Mouse (Mus musculus): ENCODE data around the gene Cwc25.

Gene Cwc25

GRCm38 (mm10) chr11:97697891-97698529 lies 68.3 kb downstream of the Cwc25 start:
- peak; percentile 66 for DNase-seq

DNA sequence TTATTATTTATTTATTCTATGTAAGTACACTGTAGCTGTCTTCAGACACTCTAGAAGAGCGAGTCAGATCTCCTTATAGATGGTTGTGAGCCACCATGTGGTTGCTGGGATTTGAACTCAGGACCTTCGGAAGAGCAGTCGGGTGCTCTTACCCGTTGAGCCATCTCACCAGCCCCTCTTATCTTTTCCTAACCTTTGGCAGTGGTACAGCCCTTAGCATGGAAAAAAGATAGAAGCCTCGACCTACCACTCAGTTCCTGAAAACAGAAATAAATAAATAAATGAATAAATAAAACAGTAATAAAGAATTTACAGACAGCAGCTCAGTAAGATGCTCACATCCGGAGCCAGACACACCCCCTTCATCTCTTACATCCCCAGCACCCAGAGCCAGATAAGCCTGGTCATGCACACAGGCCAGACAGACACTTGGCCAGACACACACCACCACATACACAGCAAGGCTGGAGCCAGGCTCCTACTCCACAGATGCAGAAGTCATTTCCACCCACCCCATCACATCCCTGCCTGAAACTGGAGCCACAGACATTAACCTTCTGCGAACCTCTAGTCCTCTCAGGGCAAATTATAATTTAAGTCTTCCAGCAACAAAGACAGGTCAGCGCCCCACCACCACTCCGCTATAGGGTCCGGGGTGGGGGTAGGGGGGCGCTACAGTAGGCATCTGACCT lies 69.0 kb downstream of the Cwc25 start:
- DNase-seq, result no peak

- DNase-seq, result no peak
These were observed 69.7 kb downstream of the Cwc25 start for GRCm38 (mm10) chr11:97696669-97697068.

DNA sequence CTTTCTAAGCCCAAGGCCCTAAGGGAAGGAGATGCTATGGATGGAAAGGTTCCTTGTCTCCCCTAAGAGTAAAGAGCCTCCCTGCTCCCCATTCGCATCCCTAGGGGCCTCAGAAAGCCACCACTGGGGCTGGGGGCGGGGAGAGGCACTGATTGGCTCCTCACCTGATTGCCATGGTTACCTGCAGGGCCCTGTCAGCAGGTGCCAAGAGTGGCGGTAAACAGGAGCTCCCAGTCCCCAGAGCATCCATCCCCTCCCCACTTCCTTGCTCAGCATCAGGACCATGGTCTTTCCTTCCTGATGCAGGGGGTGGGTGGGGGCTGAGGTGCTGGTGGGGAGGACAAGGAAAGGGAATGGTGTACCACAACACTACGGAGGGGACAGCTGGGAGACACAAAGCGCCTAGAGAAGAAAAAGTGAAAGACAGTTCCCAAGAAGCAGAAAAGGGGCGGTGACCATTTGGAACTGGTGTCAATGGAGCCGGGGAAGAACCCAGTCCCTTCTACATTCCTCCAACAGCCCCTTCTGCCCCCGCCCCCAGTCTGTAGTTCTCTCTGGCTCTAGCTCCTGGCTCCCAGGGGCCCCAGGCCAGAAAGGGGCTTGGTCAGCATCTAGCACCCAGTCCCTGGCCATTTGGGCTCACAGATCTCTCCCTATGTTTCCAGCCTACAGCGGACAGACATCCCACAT lies 70.5 kb downstream of the Cwc25 start:
- no peak for DNase-seq
